Mouse (Mus musculus): Measurements from ENCODE around the gene Tnfrsf8. TPM values are rescaled to one million over a fixed set of nuclear protein-coding genes. Genes with fewer than 3 reads are reported as not detected.

Tnfrsf8 gene
- polyA plus RNA-seq (2012; rRNA removed): 0.04 and 0.09 TPM in 2 replicates

DNA sequence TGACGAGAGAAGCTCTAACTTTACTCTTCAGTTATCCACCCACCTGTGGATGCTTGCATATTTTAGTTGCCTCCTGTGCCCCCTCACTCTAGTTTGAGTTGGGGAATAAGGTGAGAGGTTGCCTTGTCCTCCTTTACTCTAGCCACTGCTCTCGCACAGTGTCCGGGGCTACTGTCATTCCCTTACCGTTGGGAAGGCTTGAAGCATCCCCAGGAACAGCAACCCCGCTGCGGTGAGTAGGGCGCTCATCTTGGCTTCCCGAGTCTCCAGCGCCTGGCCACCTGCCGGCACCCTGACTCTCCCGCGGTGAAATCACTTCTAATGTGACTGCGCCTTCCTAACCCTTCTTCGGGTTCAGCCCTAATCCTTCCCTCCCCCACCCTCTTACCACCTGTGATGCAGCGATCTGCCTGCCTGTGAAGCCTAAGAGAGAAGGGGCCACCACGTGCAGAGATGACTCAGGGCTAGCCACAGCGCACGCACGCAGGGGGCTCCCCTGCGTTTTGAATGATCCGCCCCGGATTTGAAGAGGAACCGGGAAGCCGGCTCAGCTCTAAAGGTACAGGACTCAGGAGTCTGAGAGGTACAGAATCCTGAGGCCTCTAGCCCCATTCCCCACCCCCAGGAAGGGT lies at the start of gene Tnfrsf8:
TSS of gene Tnfrsf8 (minus strand) at position 329 of the 632 bp plus-strand sequence.

DNA sequence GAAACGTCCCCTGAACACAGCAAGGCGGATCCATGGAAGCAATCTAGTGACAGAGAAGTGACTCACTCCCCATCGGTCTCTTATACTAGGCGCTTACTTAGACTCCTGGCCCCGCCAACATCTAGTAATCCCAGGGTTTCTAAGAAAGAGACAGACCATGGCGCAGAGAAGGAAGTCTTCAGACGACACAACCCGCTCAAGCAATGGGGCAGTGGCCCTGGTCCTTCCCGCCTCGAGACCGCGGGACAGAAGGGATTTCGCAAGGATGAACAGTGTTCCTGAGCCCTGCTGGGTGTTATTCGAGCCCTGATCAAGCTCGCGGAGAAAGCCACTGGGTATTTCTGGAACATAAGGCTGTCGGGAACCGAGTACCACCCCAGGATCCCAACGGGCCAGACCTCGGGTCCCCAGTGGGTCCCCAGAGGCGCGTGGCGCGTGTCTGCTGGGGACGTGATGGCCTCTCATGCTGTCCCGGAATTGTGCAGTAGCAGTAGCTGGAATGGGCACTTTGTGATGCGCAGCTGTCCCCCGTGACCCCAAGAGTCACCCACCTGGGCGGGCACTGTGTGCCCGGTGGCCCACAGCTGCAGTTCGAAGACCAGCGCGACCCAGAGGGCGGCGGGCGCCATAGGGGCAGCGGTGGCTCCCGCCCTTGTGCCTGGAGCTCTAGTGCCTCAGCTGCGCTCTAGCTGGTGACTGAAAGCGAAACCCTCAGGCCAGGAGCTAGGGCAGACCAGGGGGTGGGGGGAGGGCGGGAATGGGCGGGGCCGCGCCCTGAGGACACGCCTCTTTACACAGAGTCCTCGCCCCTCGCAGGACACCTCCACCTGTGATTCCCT lies 68.6 kb downstream of the Tnfrsf8 start, which contains the start of gene Tnfrsf1b:
TSS of gene Tnfrsf1b (minus strand) at position 698 of the 839 bp plus-strand sequence.

Other genes starting within 250 kb of the Tnfrsf8 start
- gene Vps13d, start 120.2 kb downstream of the Tnfrsf8 start, polyA plus RNA-seq (2012; rRNA removed): 18.2 and 27.2 TPM in 2 replicates
- 1.4 and 1.9 TPM in 2 replicates for gene Tnfrsf1b, start 68.3 kb downstream of the Tnfrsf8 start, polyA plus RNA-seq (2012; rRNA removed)
- gene Zfp990, start 195.6 kb upstream of the Tnfrsf8 start, polyA plus RNA-seq (2012; rRNA removed): 0.01 TPM in 1 of 2 replicates, not detected in the other

All from central nervous system, embryonic 11.5 days (tissue).